Mouse (Mus musculus) spleen, postnatal 36 days (tissue): ENCODE measurements around the gene Qrfpr.

ENCODE experiments used
- DNase-seq, 2 experiments: peaks; one replicate each; pipeline ENCODE4 v3.0.0; 2022; ENCODE audit warnings: low spot score in 2 of 2, mixed read lengths in 1 of 2

Qrfpr gene

GRCm38 (mm10) chr3:36221743-36222682, at the start of gene Qrfpr:
Gene Qrfpr, minus strand, starts transcription at chr3:36222313.
- no peak for DNase-seq

DNA sequence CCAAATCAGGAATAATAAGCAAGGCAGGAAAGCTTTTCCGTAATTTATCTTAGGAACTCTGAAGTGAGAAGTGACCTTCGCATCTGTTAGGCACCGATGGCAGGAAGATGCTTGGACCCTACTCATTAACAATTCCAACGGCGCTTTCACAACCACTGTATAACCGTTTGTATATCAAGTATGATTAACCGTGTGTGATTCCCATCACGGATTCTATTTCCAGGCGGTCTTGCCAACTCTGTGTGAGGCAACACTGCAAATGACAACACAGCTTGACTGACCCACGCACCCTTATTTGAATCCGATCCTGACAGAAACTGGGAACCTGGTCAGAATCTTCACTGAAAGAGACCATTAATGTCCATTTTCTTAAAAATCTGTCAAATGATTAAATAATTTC, 41.8 kb upstream of the Qrfpr start:
- DNase-seq, result no peak

DNA sequence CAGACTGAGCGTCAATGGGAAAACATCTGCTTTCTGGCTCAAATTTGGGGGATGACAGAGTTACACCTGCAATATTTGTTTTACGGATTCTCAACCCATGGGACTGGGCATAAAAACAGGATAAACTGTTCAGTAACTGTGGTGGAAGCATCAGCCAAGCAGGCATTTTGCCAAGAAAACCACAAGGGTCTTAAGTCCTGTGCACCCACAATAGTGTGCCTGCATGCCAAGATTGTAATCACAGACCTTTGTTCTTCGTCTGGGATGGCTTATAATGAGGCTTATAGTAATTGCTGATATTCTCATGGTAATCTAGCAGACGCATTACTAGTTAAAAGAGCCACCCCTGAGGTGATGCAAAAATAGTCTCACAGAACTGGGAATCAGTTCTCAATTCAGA, 41.2 kb upstream of the Qrfpr start:
- no peak for DNase-seq

GRCm38 (mm10) chr3:36250585-36250984, 28.5 kb upstream of the Qrfpr start:
- no peak for DNase-seq

GRCm38 (mm10) chr3:36248446-36248845, 26.3 kb upstream of the Qrfpr start:
- no peak for DNase-seq

DNA sequence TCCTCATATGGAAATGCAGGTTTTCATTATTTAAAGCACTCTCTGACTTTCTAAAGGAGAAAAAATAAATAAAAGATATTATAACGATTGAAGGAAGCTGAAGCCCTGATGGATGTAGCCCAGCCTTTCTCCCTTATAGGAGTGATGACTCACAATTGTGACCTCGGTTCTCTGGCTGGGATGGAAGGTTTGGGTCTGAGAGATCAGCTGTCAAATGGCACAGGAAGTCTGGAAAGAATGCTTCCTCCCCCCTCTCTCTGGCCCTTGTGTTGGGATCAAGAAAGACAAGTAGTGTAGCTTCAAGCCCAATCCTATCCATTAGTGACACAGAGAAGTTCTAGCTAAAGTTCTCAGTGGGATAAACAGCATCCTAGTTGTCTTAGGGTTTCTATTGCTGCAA, 7.8 kb upstream of the Qrfpr start:
- no peak for DNase-seq

DNA sequence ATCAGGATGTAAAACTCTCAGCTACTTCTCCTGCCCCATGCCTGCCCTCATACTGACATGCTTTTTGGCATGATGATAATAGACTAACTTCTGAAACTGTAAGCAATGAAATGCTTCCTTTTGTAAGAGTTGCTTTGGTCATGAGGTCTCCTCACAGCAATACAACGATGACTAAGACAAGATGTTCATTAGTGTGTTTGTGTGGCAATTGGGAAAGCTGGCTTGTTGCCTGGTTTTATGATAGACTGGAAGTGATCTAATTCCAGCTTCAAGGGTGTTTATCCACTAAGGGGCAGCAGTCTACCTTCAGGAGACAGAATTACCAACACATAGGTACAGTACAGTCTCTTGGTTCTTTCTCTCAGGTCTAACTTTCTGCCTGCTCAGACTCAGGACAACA, 5.1 kb upstream of the Qrfpr start:
- DNase-seq, result no peak

DNA sequence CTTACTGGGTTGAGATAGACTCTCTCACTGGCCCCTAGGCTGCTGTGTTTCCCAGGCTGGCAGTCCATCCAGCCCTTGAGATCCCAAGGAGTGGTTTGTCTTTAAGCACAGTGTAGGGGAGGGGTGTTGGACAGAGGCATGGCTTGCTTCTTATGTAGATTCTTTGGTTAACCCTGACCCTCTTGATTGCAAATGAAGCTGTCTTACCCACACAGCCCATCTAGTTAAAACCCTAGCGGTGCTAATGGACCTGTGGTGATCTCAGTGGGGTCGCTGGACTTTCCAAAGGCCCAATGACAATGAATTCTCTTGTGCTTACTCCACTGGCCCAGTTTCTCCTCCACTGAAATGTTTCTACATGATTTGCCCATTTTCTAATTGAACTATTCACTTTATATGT, 1.2 kb upstream of the Qrfpr start:
- no peak for DNase-seq

- DNase-seq, result no peak
Observed at GRCm38 (mm10) chr3:36212758-36213157, 9.4 kb downstream of the Qrfpr start.

DNA sequence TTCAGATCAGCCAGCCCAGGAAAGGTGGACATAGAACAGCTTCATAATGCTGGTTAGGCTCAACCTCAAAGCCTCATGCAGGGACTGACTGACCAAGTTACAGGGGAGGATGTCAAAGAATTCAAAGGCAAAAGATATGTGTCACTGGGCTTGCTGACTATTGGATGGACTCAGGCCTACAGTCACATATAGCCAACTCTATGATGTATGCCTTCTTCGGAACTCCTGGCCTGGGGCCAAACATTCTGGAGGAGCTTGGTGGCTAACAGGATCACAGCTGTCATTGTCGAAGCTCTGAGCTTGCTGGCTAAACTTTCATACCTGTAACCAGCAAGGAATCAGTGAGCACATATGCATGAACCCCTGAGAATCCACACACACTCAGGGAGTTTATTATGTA, 11.2 kb downstream of the Qrfpr start:
- no peak for DNase-seq

DNA sequence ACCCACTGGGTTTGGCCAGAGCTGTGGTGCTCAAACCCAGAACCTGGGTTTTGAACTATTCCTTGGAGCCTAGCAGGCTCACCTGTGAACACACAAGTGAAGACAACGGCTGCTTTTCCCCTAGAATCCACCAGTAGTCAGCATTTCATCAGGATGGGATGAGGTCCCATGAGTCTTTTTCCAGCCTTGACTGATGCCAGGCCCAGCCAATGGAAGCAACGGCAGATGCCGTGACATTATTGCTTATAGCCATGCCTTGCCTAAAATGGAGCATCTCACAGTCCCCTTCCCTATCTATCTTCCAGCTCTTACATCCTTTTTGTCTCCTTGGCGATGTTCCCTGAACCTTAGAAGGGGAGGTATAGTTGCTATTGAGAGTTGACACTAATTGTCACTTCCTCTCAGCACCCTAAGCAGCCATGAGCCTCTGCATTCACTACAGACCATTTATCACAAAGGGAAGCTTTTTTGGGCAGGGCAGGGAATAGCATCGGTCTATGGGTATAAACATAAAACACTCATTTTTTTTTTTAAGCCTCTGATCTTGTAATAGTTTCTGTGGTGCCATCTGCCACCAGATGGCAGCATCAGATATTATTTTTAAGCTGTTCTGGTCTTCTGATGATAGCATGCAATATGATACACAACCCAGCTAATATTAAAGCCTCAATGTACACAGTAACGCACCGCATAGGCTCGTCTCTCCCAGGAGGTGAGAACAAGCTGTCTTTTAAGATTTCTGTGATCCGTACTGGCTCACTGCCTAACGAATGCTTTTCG, 12.1 kb downstream of the Qrfpr start:
- DNase-seq, result no peak

DNA sequence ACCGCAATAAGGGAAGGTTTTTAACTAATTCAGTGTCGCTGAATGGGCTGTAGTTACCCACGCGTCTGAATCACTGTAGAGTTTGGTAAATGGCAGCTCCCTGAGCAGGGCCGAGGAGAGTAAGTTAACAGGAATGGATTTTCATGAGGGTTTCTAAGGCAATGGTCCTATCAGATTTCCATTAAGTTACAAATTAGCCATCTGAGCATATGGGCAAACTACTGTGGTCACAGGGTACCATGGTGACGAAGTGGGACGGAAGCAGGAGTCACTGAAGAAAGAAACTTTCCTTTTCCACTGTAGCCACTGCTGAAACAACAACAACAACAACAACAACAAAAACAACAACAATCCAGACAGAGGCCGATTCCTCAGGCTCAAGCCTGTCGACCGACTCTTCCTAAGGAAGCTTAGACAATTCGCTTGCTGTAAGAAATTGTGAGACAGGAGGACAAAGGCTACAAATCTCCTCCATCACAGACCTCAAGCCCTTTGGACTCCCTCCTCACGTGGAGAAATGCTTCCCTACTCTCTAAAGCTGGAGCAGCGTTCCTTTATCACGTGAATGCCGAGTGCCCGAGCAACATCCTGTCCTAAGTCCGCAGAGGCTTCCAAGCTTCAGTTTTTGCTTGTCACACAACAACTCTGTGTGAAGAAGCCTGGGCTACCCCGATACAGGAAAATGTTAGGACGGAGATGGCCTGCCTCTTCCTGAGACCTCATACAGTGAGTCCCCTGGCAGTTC, 14.4 kb downstream of the Qrfpr start:
- DNase-seq, result no peak

GRCm38 (mm10) chr3:36202932-36203331, 19.2 kb downstream of the Qrfpr start:
- DNase-seq, result no peak

DNA sequence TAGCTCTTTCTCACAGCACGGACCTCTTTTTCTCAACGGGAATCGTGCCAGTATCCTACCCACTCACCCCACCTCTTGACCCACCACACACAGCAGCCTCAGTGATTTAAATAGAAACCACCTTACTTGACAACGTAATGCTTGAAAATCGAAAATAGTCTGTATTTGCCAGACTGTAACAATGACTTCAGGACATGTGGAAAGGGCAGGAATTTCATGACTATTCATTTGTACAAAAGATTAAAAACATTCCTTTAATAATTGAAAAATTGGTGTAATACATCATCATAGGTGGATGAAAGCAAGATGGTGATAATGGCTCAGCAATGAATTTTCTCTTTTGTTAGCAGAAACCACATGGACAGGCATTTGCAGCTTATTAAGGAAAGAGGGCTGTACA, 21.0 kb downstream of the Qrfpr start:
- DNase-seq, result no peak

- DNase-seq, result no peak
Observed at GRCm38 (mm10) chr3:36189243-36189642, 32.9 kb downstream of the Qrfpr start.

GRCm38 (mm10) chr3:36186510-36186909, 35.6 kb downstream of the Qrfpr start:
- DNase-seq, result no peak

DNA sequence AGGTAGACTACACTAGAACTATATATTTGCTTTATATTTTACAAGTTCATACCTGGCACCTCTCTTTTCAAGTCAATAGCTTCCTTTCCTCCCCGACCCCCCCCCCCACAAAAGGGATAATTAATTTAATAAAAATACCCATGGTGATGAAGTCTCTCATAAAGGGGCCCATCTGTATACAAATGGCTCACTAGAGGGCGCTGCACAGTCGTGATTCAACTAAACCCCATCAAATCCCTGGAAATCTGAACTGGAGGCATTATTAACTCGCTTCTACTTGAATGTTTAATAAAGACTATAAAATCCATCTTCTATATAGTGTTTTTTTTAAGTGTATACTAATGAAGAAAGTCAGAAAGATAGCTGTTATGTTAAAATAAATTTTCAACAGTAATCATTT, 40.6 kb downstream of the Qrfpr start:
- DNase-seq, result no peak

GRCm38 (mm10) chr3:36173761-36174160, 48.4 kb downstream of the Qrfpr start:
- no peak for DNase-seq

GRCm38 (mm10) chr3:36171348-36171747, 50.8 kb downstream of the Qrfpr start:
- no peak for DNase-seq

- no peak for DNase-seq
Observed at GRCm38 (mm10) chr3:36170670-36171210, 51.4 kb downstream of the Qrfpr start.

- no peak for DNase-seq
Observed at GRCm38 (mm10) chr3:36155268-36155667, 66.8 kb downstream of the Qrfpr start.
